Mouse (Mus musculus) cerebellum, adult 11-12 months (tissue): ENCODE results near the gene Tbpl1.

Experiments used
- DNase-seq: peaks from one replicate; pipeline ENCODE4 v3.0.0; 2022

Tbpl1 gene

GRCm38 (mm10) chr10:22731272-22732093 is at the start of gene Tbpl1:
Gene Tbpl1, minus strand, starts transcription at chr10:22731938.
- DNase-seq = peak; percentile 96

- DNase-seq = no peak
Observed at GRCm38 (mm10) chr10:22781466-22781865, 49.7 kb upstream of the Tbpl1 start.

- no peak for DNase-seq
Observed at GRCm38 (mm10) chr10:22777939-22778338, 46.2 kb upstream of the Tbpl1 start.

- DNase-seq = peak; percentile 28
Observed at GRCm38 (mm10) chr10:22776007-22776698, 44.4 kb upstream of the Tbpl1 start.

- DNase-seq = no peak
Observed at GRCm38 (mm10) chr10:22775456-22775855, 43.7 kb upstream of the Tbpl1 start.

GRCm38 (mm10) chr10:22774626-22775025 is 42.9 kb upstream of the Tbpl1 start:
- no peak for DNase-seq

- no peak for DNase-seq
Observed at GRCm38 (mm10) chr10:22754240-22754639, 22.5 kb upstream of the Tbpl1 start.

- DNase-seq = no peak
Observed at GRCm38 (mm10) chr10:22751175-22751682, 19.5 kb upstream of the Tbpl1 start.

GRCm38 (mm10) chr10:22746334-22747322 is 14.9 kb upstream of the Tbpl1 start:
- peak; percentile 94 for DNase-seq

GRCm38 (mm10) chr10:22745922-22746321 is 14.2 kb upstream of the Tbpl1 start:
- DNase-seq = no peak

- peak; percentile 37 for DNase-seq
Observed at GRCm38 (mm10) chr10:22732181-22732580, 443 bp upstream of the Tbpl1 start.

- no peak for DNase-seq
Observed at GRCm38 (mm10) chr10:22730992-22731271, 806 bp downstream of the Tbpl1 start.

GRCm38 (mm10) chr10:22730266-22730991 is 1.3 kb downstream of the Tbpl1 start:
- peak; percentile 52 for DNase-seq

- DNase-seq = no peak
Observed at GRCm38 (mm10) chr10:22728257-22728656, 3.5 kb downstream of the Tbpl1 start.

- no peak for DNase-seq
Observed at GRCm38 (mm10) chr10:22726295-22726694, 5.4 kb downstream of the Tbpl1 start.

GRCm38 (mm10) chr10:22725166-22725565 is 6.6 kb downstream of the Tbpl1 start:
- no peak for DNase-seq

GRCm38 (mm10) chr10:22720781-22721529 is 10.8 kb downstream of the Tbpl1 start:
- DNase-seq = no peak

- peak; percentile 80 for DNase-seq
Observed at GRCm38 (mm10) chr10:22718475-22718874, 13.3 kb downstream of the Tbpl1 start.

- DNase-seq = peak; percentile 54
Observed at GRCm38 (mm10) chr10:22714520-22714919, 17.2 kb downstream of the Tbpl1 start.

GRCm38 (mm10) chr10:22712955-22713354 is 18.8 kb downstream of the Tbpl1 start:
- no peak for DNase-seq

- no peak for DNase-seq
Observed at GRCm38 (mm10) chr10:22710173-22710777, 21.5 kb downstream of the Tbpl1 start.
